Mouse (Mus musculus): Measurements from ENCODE around the gene Slc16a4. TPM values are rescaled to one million over a fixed set of nuclear protein-coding genes. Genes with fewer than 3 reads are reported as not detected.

Gene Slc16a4
- polyA plus RNA-seq, 1 experiment: 0.80 TPM

DNA sequence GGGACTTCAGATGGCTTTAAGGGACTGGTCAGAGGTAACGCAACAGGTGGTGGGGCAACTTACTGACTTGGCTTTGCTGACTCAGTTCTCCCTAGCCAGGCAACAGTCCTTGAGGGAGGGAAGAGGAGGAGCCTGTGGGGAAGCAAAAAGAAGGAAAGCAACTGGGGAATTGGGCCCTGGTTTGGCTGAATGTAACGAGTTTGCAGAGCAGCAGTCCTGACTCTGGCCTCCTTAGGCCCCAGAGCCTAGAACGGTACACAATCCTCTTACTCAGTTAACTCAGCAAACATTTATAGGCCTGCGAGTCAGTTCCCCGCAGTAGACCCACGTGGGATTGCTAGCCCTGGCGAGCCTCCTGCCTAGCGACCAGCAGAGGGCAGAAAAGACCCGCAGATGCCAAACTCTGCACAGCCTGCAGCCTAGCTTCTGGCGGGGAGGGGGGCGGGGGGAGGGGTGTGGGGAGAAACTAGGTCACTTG, 66.0 kb downstream of the Slc16a4 start:
- Histone ChIP-seq H3K4me1 (ENCODE audit: control insufficient read depth, insufficient read depth, low read length) (no peaks in the 10 kb centered on the region; the same call in 1 of the 2 replicates), H3K27ac (ENCODE audit: control insufficient read depth, insufficient read depth, low read depth, low read length, poor library complexity) (no peak overlapping the region), H3K4me3 (replicated peaks; ENCODE audit: control insufficient read depth, low read depth, low read length) (peak overlapping the region; percentile 13)
- TF ChIP-seq POLR2A (IDR thresholded peaks at IDR 0.05; ENCODE audit: borderline replicate concordance, control insufficient read depth, low read depth, low read length) (no peak), CTCF (IDR thresholded peaks at IDR 0.05; ENCODE audit: control insufficient read depth, insufficient read depth, low read length) (peak; percentile 64)
- under 1% methylated on average over 11 of the region's 11 CpGs for whole genome bisulfite sequencing

DNA sequence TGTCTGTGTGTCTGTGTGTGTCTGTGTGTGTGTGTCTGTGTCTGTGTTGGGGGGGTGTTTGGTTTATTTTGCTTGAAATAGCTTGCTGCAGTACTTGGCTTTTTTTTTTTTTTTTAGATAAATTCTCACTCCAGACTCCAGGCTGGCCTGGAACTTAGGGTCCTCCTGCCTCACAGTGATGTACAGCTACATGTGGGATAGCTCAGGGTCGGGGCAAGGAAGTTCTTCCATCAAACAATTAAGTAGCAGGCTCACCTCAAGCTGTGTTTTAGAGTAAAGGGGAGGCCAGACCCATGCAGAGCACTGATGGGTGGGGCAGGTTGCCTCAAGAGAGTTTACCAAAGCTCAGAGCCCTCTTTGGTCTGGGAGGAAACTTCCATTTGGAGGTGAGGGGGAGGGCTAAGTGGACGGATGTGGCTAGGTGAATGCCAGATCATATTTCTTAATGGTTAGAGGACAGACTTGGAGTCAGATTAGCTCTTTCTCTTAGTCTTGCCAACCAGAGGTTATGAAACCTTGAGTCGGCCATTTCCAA, 66.7 kb downstream of the Slc16a4 start:
- no peak overlapping the region for H3K4me3 ChIP-seq (replicated peaks; ENCODE audit: control insufficient read depth, low read depth, low read length)
- WGBS: 63% methylated on average over 3 of the region's 3 CpGs
- TF ChIP-seq CTCF (IDR thresholded peaks at IDR 0.05; ENCODE audit: control insufficient read depth, insufficient read depth, low read length): no peak
- no peak for TF ChIP-seq POLR2A (IDR thresholded peaks at IDR 0.05; ENCODE audit: borderline replicate concordance, control insufficient read depth, low read depth, low read length)
- no peaks in the 10 kb centered on the region; the same call in 1 of the 2 replicates for H3K4me1 ChIP-seq (ENCODE audit: control insufficient read depth, insufficient read depth, low read length)
- no peak overlapping the region for H3K27ac ChIP-seq (ENCODE audit: control insufficient read depth, insufficient read depth, low read depth, low read length, poor library complexity)

DNA sequence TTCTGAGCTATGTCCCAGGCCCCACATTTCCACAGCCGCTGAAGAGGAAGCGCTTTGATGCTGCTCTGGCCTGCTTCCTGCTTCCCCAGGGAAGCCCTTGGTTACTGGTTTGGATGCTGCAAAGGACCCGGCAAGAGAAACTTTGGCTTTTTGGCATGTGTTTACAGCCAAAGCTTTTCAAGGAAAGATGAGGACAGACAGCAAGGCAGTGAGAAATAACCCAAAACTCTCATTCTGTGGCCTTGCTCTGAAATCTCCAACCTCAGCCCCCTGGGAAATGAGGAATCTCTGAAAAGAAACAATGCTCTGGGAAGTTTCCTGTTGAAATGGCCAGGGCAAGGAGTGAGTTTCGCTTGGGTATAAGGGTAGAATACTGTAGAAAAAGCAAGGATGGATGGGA, 69.3 kb downstream of the Slc16a4 start:
- no peak overlapping the region for H3K4me3 ChIP-seq (replicated peaks; ENCODE audit: control insufficient read depth, low read depth, low read length)
- no peak overlapping the region for H3K27ac ChIP-seq (ENCODE audit: control insufficient read depth, insufficient read depth, low read depth, low read length, poor library complexity)
- no peaks in the 10 kb centered on the region; the same call in 1 of the 2 replicates for H3K4me1 ChIP-seq (ENCODE audit: control insufficient read depth, insufficient read depth, low read length)
- 60% methylated on average over 4 of the region's 4 CpGs for WGBS
- TF ChIP-seq POLR2A (IDR thresholded peaks at IDR 0.05; ENCODE audit: borderline replicate concordance, control insufficient read depth, low read depth, low read length): no peak

Other genes with a start within 250 kb of the Slc16a4 start
- gene Kcna2, start 190.1 kb upstream of the Slc16a4 start, polyA plus RNA-seq (2011; ENCODE audit: insufficient read depth, insufficient read length, low replicate concordance, missing spikeins): 0.81 and 1.9 TPM in 2 replicates
- not detected in 2 replicates for gene Kcna10, start 108.2 kb upstream of the Slc16a4 start, polyA plus RNA-seq (2011; ENCODE audit: insufficient read depth, insufficient read length, low replicate concordance, missing spikeins)
- gene Cym, start 69.5 kb upstream of the Slc16a4 start, polyA plus RNA-seq (2011; ENCODE audit: insufficient read depth, insufficient read length, low replicate concordance, missing spikeins): not detected in 2 replicates
- gene A630076J17Rik, start 60.6 kb upstream of the Slc16a4 start, polyA plus RNA-seq (2011; ENCODE audit: insufficient read depth, insufficient read length, low replicate concordance, missing spikeins): not detected in 2 replicates
- not detected in 2 replicates for gene Prok1, start 51.5 kb upstream of the Slc16a4 start, polyA plus RNA-seq (2011; ENCODE audit: insufficient read depth, insufficient read length, low replicate concordance, missing spikeins)
- gene Lamtor5, start 12.4 kb upstream of the Slc16a4 start, polyA plus RNA-seq (2011; ENCODE audit: insufficient read depth, insufficient read length, low replicate concordance, missing spikeins): 38.4 and 57.7 TPM in 2 replicates
- gene Rbm15, start 42.4 kb downstream of the Slc16a4 start, polyA plus RNA-seq (2011; ENCODE audit: insufficient read depth, insufficient read length, low replicate concordance, missing spikeins): 14.6 and 26.7 TPM in 2 replicates
- not detected in 2 replicates for gene Kcnc4, start 168.3 kb downstream of the Slc16a4 start, polyA plus RNA-seq (2011; ENCODE audit: insufficient read depth, insufficient read length, low replicate concordance, missing spikeins)
- 0.62 TPM in 1 of 2 replicates, not detected in the other for gene Slc6a17, start 226.8 kb downstream of the Slc16a4 start, polyA plus RNA-seq (2011; ENCODE audit: insufficient read depth, insufficient read length, low replicate concordance, missing spikeins)

Measured in bone marrow, adult 2 months (tissue).